Mouse (Mus musculus) Patski (cell line): Measurements from ENCODE around the gene Afap1. TPM values are rescaled to one million over a fixed set of nuclear protein-coding genes. Genes with fewer than 3 reads are reported as not detected.

ENCODE experiments used
- ATAC-seq: fragments of 100-300 bp; one replicate; pipeline ENCODE4 v1.8.0; 2021
- CTCF ChIA-PET: fragments of 350-600 bp; sonication (Branson Sonifier 250); formaldehyde crosslinking; loops from one replicate; lab custom pipeline; 2022; ENCODE audit warnings: inconsistent platforms; lab: Charles Lee
- POLR2A ChIA-PET: fragments of 350-600 bp; sonication (Branson Sonifier 250); formaldehyde crosslinking; loops from one replicate; lab custom pipeline; 2022; ENCODE audit warnings: antibody characterized with exemption, inconsistent platforms; lab: Charles Lee
- DNase-seq: peaks from one replicate; pipeline ENCODE4 v3.0.0-alpha.2; 2011; ENCODE audit warnings: low read depth, low spot score
- H3K27me3 ChIP-seq: fragments of 371-371 bp; one replicate; pipeline ENCODE4 v1.5.1; 2021
- CTCF ChIP-seq: fragments of 100-300 bp; IDR thresholded peaks from one replicate; pipeline ENCODE4 v1.5.1; 2021
- in situ Hi-C: fragments of 300-500 bp; cut with MboI; formaldehyde crosslinking; loops from 3 replicates; pipeline ENCODE4 v1.11.1; 2018; ENCODE audit warnings: low pct_unique_long_range_greater_than_20kb, mixed read lengths
- polyA plus RNA-seq: library from polyadenylated mRNA; unstranded; gene quantifications from one replicate; pipeline ENCODE4 v1.2.3, GENCODE M21; 2021

Gene Afap1
- polyA plus RNA-seq, 1 experiment from 2014 or later, result 65.9 TPM

DNA sequence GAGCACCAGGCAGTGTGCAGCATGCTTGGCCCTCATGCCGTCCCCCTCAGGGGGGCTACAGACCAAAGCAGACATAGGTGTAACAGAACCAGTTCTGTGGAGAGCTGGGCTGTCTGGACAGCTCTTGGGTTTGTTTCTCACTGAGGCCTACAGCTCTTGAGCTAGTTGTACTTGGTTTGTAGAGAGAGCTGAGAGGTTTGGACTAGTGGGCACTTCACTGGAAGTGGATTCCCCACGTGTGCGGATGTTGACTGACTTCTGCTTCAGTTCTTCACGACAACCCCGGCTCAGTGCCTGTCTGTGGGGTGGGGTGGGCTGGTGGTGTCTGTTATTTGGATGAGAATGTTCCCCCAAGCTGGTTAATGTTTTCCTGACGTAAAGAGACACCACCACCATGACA, 46.8 kb downstream of the Afap1 start:
- no peak for ATAC-seq
- in situ Hi-C loops, result loop anchor here (10.0 kb wide), 1 partner anchor 45 kb away; the partner anchor contains the start of gene Afap1
- DNase-seq, result no peak
- POLR2A ChIA-PET, result no interaction called here
- H3K27me3 ChIP-seq, result no peaks in the 10 kb centered on the region
- CTCF ChIA-PET, result interaction anchor here (0.8 to 1.4 kb wide), 4 partner anchors 18 to 42 kb away, joined by 3 to 4 read pairs (median 4); no protein-coding TSS in a partner anchor
- TF ChIP-seq CTCF, result no peak

DNA sequence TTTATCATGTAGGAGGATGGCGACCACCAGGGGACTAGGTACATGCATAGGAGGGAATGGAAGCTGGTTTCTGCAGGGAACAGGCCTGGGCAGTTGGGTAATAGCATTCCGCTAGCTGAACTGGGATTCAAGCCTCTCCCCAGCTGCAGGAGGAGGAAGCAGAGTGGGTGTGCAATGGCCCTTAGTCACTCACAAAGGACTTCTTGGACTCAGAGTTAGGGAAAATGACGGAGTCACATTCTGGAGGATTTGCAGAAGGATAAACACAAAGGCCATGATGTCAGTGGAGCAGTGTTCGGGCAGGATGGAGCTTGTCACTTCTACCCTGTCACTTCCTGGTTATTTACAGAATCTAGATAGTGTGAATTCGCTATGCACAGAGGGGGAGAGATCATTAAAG, 50.4 kb downstream of the Afap1 start:
- in situ Hi-C loops, result loop anchor here (10.0 kb wide), 1 partner anchor 49 kb away; the partner anchor contains the start of gene Afap1
- no peak for DNase-seq
- ChIA-PET CTCF (interaction anchor here (1.3 to 1.8 kb wide), 3 partner anchors 9 to 38 kb away, joined by 3 to 4 read pairs (median 3); no protein-coding TSS in a partner anchor), POLR2A (interaction anchor here (0.6 to 1.1 kb wide), 3 partner anchors 9 to 22 kb away, joined by 3 read pairs; no protein-coding TSS in a partner anchor)
- no peaks in the 10 kb centered on the region for H3K27me3 ChIP-seq
- no peak for TF ChIP-seq CTCF
- ATAC-seq, result no peak

DNA sequence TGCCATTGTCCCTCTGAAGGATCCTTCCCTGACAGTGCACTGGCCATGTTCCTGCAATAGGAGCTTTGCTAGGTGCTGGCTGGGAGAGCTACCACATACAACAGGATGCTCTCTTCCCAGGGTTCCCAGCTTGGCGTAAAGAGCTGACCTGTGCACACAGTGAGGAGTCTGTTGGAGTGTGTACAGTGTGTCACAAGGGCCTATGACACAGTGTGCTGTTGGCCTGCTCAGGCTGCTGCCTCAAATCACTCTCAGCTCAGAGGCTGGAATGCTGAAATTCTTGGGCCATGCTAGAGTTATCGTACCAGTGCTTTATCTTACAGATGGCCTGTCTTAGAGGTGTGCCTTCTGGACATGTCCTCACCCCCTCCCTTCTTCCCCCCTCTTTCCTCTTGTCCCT, 53.7 kb downstream of the Afap1 start:
- ATAC-seq, result no peak
- no peak for DNase-seq
- CTCF ChIA-PET, result interaction anchor here (0.6 to 2.6 kb wide), 7 partner anchors 10 to 140 kb away, joined by 3 to 10 read pairs (median 4); no protein-coding TSS in a partner anchor
- in situ Hi-C loops, result loop anchor here (10.0 kb wide), 1 partner anchor 52 kb away; the partner anchor contains the start of gene Afap1
- no peaks in the 10 kb centered on the region for H3K27me3 ChIP-seq
- no peak for TF ChIP-seq CTCF
- POLR2A ChIA-PET, result interaction anchor here (0.9 kb wide), 1 partner anchor 45 kb away, joined by 4 read pairs; no protein-coding TSS in a partner anchor

DNA sequence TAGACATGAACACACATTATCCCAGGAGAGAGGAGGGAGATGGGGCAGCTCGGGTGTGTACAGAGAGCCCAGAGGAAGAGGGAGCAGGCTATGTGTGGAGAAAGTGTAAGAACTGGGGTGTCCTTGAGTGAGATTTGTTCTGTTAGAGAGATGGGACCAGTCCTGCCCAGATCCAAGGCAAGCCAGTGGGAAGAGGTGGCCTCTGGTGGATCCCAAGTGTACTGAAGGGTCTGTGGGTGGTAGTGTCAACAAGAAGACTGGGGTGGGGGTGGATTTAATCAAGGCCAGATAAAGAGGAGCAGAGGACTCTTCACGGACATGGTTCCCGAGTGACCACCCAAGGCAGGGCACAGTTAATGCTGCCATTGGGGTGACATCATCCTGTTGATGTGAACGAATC, 54.3 kb downstream of the Afap1 start:
- no peak for DNase-seq
- TF ChIP-seq CTCF, result no peak
- in situ Hi-C loops, result loop anchor here (10.0 kb wide), 1 partner anchor 53 kb away; the partner anchor contains the start of gene Afap1
- ChIA-PET POLR2A (interaction anchor here (0.9 kb wide), 1 partner anchor 46 kb away, joined by 4 read pairs; no protein-coding TSS in a partner anchor), CTCF (interaction anchor here (0.6 to 2.6 kb wide), 7 partner anchors 9 to 140 kb away, joined by 3 to 10 read pairs (median 4); no protein-coding TSS in a partner anchor)
- H3K27me3 ChIP-seq, result no peaks in the 10 kb centered on the region
- ATAC-seq, result peak; percentile 61

GRCm38 (mm10) chr5:35948225-35948975, 55.3 kb downstream of the Afap1 start:
- ATAC-seq (peak; percentile 52), DNase-seq (no peak)
- H3K27me3 ChIP-seq, result no peaks in the 10 kb centered on the region
- CTCF ChIA-PET, result interaction anchor here (1.4 to 2.1 kb wide), 2 partner anchors 8 to 24 kb away, joined by 3 to 5 read pairs; no protein-coding TSS in a partner anchor
- TF ChIP-seq CTCF, result no peak
- POLR2A ChIA-PET, result interaction anchor here (0.7 to 0.8 kb wide), 2 partner anchors 55 to 56 kb away, joined by 3 read pairs; no protein-coding TSS in a partner anchor
- in situ Hi-C loops, result loop anchor here (10.0 kb wide), 1 partner anchor 54 kb away; the partner anchor contains the start of gene Afap1

DNA sequence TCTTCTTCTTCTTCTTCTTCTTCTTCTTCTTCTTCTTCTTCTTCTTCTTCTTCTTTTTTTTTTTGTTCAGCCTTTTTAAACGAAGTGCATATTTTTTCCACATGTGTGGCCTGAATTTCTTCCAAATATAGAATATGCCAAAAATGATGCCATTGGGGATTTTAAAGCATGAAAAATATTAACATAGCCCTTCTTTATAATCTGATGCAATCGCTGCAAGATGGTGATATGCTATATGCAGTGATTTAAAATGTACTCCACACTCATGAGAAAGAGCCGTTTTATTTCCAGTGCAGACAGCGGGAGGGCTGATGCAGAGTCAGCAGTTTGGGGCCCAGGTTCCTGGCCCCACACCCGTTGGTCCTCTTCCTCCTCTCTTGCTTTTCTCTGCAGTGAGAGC, 55.9 kb downstream of the Afap1 start:
- in situ Hi-C loops, result loop anchor here (10.0 kb wide), 1 partner anchor 54 kb away; the partner anchor contains the start of gene Afap1
- POLR2A ChIA-PET, result interaction anchor here (0.7 kb wide), 1 partner anchor 56 kb away, joined by 3 read pairs; no protein-coding TSS in a partner anchor
- ATAC-seq (no peak), DNase-seq (no peak)
- no peaks in the 10 kb centered on the region for H3K27me3 ChIP-seq
- TF ChIP-seq CTCF, result no peak
- CTCF ChIA-PET, result no interaction called here

DNA sequence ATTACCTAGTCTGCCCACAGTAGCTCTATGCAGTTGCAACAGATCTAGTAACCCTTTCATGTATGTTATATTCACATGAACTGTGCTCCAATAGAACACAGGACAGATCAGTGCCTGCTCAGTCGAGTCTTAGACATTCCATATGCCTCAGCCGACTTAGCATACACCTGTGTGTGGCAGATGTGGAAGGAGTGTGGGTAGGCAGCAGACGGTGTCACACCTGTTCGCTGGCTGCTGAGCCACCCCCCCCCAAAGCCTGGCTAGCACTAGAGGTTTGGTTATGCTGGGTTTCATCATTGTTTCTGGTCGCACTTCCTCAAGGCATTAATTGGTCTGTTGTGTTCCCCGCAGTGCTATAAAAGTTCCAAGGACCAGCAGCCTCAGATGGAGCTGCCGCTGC, 57.4 kb downstream of the Afap1 start:
- ATAC-seq, result no peak
- no peak for DNase-seq
- CTCF ChIA-PET, result interaction anchor here (1.5 to 2.4 kb wide), 3 partner anchors 17 to 22 kb away, joined by 3 to 7 read pairs (median 3); no protein-coding TSS in a partner anchor
- no peaks in the 10 kb centered on the region for H3K27me3 ChIP-seq
- POLR2A ChIA-PET, result no interaction called here
- in situ Hi-C loops, result no loop called here
- TF ChIP-seq CTCF, result no peak

GRCm38 (mm10) chr5:35954055-35954718, 61.1 kb downstream of the Afap1 start:
- ChIA-PET POLR2A (no interaction called here), CTCF (interaction anchor here (0.6 to 2.8 kb wide), 5 partner anchors 10 to 506 kb away, joined by 3 to 8 read pairs (median 3); no protein-coding TSS in a partner anchor)
- no peak for ATAC-seq
- in situ Hi-C loops, result no loop called here
- no peak for DNase-seq
- no peaks in the 10 kb centered on the region for H3K27me3 ChIP-seq
- no peak for TF ChIP-seq CTCF

GRCm38 (mm10) chr5:35956268-35956667, 63.1 kb downstream of the Afap1 start:
- in situ Hi-C loops, result no loop called here
- DNase-seq (no peak), ATAC-seq (no peak)
- H3K27me3 ChIP-seq, result no peaks in the 10 kb centered on the region
- ChIA-PET CTCF (interaction anchor here (1.1 to 1.5 kb wide), 4 partner anchors 9 to 56 kb away, joined by 3 to 5 read pairs (median 3); no protein-coding TSS in a partner anchor), POLR2A (no interaction called here)
- no peak for TF ChIP-seq CTCF

DNA sequence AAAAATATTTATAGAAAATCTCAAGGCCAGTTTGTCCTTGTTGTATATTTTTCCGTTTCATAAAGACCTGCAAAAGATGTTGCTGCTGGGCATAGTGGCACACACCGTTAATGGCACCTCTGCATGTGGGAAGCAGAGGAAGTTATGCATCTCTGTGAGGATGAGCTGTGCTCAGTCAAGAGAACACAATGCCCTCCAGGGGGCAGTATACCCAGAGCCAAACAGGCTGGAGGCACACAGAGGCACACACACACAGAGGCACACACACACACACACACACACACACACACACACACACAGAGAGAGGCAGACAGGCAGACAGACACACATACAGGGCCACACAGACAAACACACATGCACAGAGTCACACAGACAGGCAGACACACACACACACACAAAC, 65.6 kb downstream of the Afap1 start:
- DNase-seq (no peak), ATAC-seq (no peak)
- TF ChIP-seq CTCF, result no peak
- ChIA-PET CTCF (interaction anchor here (0.9 to 1.0 kb wide), 2 partner anchors 19 to 24 kb away, joined by 3 to 4 read pairs; no protein-coding TSS in a partner anchor), POLR2A (no interaction called here)
- H3K27me3 ChIP-seq, result no peaks in the 10 kb centered on the region
- in situ Hi-C loops, result no loop called here
